Mouse (Mus musculus) naive thymus-derived CD4-positive, alpha-beta T cell, adult 2 months (primary cell): ENCODE results near the gene Zfp580.

Experiments used
- DNase-seq: peaks from one replicate; pipeline ENCODE4 v3.0.0-alpha.2; 2011; ENCODE audit warnings: low read depth

The Zfp580 gene

DNA sequence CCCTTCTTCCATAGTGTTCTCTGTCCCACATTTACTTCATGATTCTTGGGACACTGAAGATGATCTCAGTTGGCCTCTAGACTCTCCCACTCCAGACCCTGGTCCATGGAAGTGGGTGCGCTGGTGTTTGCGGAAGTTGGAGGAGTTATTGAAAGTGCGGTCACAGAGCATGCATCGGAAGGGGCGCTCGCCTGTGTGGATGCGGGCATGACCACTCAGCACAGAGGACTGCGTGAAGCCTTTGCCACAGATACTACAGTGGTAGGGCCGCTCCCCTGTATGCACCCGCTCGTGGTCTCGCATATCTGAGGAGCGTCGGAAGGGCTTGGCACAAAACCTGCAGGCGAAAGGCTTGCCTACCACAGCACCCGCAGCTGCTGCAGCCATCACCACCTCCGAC is 15.7 kb upstream of the Zfp580 start:
- no peak for DNase-seq

GRCm38 (mm10) chr7:5036136-5036535 is 15.2 kb upstream of the Zfp580 start:
- no peak for DNase-seq

GRCm38 (mm10) chr7:5037026-5037425 is 14.3 kb upstream of the Zfp580 start:
- DNase-seq, result no peak

GRCm38 (mm10) chr7:5037467-5037866 is 13.9 kb upstream of the Zfp580 start:
- DNase-seq, result no peak

DNA sequence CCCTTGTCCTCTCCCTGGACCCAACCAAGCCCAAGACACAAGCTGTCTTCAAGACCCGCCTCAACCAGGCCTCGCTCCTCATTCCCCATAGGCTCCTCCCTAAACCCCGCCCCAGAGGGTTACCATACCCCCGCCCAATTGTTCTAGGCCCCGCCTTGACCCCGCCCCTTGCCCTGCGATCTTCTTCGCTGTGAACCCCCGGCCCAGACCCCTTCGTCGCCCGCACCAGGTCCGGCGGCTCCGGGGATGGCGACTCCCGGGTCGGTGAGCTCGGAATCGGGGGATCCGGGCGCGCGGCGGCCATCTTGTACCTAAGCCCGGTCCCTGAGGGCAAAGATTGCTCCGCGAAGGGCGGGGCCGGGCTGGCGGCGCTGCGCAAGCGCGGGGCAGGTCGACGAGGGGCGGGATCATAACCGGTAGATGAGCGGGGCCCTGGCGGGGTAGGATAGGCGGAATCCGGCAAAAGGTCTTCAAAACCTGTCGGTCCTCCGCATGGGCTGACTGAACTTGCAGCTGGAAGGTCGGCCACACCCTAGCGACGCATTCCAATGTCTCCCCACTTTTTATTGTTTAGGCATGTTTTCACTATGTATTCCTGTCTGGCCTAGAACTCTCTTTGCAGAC is 13.1 kb upstream of the Zfp580 start, which contains the start of gene Zfp784:
Gene Zfp784, minus strand, starts transcription at position 338 of the 624 bp plus-strand sequence.
- DNase-seq, result peak; percentile 96

DNA sequence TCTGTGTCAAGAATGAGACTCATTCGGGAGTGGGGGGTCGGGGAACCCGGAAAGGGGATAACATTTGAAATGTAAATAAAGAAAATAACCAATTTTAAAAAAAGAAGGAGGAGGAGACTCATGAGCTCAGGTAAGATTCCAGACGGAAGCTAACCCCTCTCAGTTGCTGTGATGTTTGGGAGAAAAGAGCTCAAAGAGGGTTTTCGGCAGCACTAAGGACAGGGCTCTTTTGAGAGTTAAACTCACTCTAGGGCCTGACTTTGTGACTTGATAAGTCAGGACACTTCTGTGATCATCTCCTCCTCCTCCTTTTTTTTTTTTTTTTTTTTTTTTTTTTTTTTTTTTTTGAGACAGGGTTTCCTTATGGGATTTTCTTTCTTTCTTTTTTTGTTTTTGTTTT is 12.4 kb upstream of the Zfp580 start:
- no peak for DNase-seq

- DNase-seq, result no peak
Observed at GRCm38 (mm10) chr7:5044981-5045380, 6.4 kb upstream of the Zfp580 start.

- no peak for DNase-seq
Observed at GRCm38 (mm10) chr7:5046112-5046511, 5.2 kb upstream of the Zfp580 start.

DNA sequence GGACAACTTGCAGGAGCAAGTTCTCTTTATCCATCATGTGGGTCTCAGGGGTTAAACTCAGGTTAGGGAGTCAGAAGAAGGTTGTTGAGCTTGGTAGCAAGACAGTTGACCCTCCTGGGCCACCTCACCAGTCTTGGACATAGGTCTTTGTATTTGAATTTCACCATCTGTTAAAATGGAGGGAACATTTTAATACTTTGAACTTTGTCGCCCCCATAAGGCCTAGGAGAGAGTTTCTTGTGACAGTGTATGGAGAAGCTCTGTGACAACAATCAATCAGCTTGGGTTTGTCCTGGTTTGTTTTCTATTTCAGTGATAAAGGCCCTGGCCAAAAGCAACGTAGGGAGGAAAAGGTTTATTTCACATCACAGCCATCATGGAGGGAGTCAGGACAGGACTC is 4.0 kb upstream of the Zfp580 start:
- peak; percentile 78 for DNase-seq

DNA sequence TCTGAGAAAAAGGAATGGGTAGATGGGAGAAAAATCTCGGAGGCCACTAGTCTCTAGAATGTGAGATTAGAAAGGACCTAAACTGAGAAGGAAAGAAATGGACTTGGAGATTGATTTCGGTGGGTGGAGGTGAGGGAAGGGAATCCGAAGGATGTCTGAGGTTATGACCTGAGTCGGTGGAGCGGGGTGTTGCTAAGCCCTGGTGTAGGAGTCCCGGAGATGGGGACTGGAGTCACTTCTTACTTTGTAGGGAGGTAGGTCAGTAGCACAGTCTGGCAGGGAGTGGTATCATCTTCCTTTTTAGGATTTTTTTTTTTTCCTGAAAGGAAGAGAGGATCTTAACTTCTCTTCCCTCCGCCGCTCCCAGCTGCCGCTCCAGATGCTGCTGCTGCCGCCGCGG is 1.1 kb downstream of the Zfp580 start:
- DNase-seq, result peak; percentile 39

GRCm38 (mm10) chr7:5052931-5053343 is 1.6 kb downstream of the Zfp580 start:
- DNase-seq, result no peak

GRCm38 (mm10) chr7:5053456-5054179 is 2.3 kb downstream of the Zfp580 start:
- no peak for DNase-seq

DNA sequence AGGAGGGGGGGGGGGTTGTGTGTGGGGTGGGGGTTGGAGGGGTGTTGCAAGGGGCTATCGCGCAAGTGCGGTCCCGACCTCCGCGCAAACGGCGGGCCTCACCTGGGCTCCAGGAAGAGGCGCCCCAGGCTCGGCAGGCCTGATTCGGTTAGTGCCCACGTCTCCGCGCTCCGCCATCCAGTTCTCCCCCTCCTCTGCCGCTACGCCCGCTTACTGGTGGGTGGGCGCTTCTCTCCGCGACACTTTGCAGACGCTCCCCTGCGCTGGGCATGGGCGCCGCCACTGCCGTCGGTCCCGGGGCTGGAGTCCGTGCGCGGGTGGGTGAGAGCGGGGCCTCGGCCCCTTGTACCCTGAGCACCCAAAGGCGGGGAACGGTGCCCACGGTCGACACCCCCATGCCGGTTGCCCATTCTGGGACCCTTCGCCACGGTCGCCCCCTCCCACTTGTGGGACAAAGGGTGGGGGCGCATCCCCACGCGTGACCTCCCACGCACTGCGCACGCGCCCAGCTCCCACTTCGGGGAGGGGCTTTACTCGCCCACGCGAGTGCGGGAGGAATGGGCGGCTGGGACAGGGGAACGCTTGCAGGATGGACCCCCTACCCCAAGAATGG is 5.4 kb downstream of the Zfp580 start:
- DNase-seq, result no peak

GRCm38 (mm10) chr7:5057381-5057780 is 6.0 kb downstream of the Zfp580 start:
- DNase-seq, result no peak

DNA sequence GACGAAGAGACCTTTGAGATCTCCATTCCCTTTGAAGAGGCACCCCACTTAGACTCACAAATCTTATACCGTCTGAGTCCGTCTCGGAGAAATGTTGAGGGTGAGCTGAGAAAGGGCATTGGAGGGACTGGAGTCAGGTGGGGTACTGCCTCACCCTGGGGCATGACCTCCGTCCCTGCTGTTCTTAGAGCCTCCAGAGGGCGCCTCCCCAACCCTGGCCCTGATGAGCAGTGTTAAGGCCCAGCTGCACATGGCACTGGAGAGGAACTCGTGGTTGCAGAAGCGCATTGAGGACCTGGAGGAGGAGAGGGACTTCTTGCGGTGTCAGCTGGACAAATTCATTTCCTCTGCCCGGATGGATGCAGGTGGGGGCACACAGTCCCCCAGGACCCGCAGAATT is 6.5 kb downstream of the Zfp580 start:
- peak; percentile 48 for DNase-seq

GRCm38 (mm10) chr7:5058631-5059030 is 7.3 kb downstream of the Zfp580 start:
- DNase-seq, result no peak

DNA sequence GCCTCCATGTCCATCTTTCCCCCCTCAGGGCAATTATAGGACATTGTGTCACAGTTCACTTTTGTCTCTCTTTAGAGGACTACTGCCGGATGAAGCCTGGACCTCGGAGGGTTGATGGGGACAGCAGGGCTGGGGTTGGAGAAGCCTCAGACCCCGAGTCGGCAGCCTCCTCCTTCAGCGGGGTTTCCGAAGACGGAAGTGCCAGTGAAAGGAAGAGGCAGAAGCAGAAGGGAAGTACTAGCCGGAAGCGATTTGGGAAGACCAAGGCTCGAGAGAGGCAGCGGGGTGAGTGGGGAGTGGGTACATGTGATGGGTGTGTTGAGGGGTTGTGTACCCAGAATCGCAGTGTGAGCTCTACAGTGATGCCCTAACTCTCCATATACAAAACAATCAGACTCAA is 8.1 kb downstream of the Zfp580 start:
- no peak for DNase-seq

- peak; percentile 80 for DNase-seq
Observed at GRCm38 (mm10) chr7:5060239-5060731, 8.9 kb downstream of the Zfp580 start.

DNA sequence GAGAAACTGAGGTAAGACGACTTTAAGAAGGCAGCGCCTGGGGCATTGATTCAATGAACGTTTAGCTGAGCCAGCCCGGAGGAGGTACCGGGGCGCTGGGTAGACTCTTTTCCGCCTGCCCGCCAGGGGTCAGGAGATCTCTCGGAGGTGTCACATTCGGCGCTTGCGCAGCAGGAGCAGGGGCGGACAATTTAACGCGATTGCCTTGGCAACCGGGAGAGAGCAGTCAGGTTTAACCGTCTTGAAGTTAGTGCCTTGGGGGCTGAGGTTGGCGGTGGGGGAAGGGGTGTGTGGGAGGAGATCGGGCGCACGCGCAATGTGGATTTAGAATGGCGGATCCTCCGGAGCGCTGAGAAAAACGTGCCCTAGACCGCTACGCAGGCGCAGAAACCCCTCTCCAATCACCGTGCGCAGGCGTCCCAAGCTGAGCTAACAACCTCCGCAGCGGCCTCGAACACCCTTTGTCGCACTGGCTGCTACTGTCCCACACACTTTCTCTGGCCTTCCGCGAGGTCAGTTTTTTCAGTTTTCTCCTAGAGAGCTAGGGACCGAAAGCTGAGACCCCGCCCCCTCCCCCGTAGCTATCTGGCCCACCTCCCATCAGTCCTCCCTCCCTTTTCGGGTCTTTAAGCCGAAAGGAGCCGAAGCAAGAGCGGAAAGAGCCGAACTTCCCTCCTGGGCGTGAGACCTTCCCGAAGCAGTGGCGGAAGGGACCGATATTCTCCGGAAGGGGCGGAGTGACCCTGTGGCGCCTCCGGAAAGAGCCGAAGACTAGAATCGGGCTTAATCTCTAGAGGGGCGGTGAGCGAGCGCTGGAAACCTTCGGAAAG is 9.8 kb downstream of the Zfp580 start:
- peak; percentile 99 for DNase-seq

DNA sequence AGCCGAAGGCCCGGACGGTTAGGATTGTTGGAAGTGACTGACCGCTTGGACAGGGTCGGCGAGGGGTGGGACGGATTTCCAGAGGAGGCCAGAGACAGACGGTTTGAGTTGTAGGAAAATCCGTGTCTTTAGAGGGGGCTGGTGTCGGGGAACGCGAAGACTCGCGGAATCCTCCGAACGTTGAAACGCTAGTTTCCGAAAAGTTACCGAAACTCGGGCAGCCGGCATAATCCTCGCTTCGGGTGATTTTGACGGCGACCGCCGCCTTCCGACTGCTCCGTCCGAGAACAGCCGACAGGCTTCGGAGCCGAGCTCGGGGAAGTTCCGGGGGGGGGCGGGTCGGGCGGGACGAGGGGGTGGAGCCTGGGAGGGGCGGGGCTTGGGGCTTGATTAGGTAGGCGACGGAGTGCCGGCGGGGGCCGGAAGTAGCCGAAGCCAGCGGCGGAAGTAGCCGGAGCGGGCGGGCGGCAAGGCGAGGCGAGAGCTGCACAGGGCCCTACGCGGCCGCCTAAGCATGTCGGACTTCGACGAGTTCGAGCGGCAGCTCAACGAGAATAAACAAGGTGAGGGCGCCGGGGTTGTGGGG is 10.5 kb downstream of the Zfp580 start, which contains the start of gene U2af2:
Gene U2af2, plus strand, starts transcription at position 370 of the 586 bp plus-strand sequence.
- DNase-seq, result no peak

DNA sequence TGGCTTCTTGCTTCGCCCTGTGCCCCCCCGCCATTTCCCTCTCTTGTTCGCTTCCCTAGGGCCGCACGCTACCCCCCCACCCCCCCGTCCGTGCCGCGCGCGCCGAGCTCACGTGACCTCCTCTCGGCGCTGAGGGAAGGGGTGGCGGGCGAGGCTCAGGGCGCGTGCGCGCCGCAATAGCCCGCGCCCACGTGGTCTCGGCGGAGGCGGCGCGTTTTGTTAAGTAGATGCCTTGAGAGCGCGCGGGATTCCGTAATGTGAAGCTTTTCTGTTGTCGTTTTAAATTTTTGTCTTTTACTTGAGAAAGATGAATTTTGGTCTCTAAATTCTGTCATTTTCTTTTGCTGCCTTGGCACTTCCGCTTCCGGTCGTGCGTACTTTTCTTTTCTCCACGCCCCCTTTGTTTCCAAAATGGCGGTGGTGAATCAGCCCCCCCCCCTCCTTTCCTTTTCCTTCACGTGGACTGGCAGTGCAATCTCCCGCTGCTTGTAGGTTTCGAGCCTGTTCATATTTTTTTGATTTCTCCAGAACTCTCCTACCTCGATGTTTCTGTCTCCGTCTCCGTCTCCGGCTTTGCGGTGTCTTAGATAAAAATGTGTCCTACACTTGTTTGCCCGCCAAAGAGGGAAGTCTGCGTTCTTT is 11.1 kb downstream of the Zfp580 start:
- DNase-seq, result peak; percentile 95
